Mouse (Mus musculus): ENCODE measurements around the gene Upf3b.
"Not testable (repeated sequence)": the region's sequence is repeated elsewhere in the genome, so short reads cannot be mapped to it uniquely, and the experiment has no call there.

The Upf3b gene

DNA sequence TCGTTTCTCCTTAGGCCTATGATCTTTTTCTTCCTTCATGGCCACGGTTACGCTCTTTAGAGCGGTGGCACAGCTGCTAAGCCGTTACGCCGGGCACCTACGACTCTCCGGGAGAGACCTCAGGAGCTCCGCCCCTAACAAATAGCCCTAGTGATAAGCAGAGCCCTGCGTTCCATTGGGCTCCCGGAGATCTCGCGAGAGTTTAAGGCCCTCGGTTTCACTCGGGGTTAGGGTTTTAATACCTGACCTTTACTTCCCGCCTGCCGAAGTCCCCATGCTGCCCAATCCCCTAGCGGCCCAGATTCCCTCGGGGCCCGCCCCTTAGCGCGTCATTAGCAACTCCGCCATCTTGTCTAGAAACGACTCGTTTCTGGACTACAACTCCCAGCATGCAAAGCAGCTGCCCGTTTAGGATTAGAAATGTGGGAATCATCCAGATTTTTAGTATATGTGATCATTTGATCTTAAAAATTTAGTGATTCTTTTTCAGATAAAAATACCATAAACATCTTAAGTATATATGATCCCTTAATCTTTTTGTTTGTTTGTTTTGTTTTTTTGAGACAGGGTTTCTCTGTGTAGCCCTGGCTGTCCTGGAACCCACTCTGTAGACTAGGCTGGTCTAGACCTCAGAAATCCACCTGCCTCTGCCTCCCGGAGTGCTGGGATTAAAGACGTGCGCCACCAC lies at the start of gene Upf3b:
Upf3b (minus strand) TSS at position 130 of the 688 bp plus-strand sequence.
- in situ Hi-C loops (cut with MboI, MseI), result no loop called here

DNA sequence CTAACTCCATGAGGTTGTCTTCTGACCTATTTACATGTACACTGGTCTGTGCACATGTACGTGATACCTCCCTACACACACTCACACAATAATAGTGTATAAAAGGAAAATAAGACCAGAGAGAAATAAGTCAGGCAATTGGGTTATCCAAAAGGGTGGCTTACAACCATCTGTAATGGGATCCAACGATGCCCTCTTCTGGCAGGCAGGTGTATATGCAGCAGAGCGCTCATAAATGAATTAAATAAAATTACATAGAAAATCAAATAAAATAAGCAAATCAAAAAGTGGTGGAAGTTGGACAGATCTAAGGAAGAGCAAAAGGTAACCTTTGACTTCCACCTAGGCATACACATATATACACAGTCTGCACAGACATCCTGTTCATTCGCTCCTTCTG lies 47.7 kb upstream of the Upf3b start:
- in situ Hi-C loops (cut with MboI, MseI), result no loop called here

DNA sequence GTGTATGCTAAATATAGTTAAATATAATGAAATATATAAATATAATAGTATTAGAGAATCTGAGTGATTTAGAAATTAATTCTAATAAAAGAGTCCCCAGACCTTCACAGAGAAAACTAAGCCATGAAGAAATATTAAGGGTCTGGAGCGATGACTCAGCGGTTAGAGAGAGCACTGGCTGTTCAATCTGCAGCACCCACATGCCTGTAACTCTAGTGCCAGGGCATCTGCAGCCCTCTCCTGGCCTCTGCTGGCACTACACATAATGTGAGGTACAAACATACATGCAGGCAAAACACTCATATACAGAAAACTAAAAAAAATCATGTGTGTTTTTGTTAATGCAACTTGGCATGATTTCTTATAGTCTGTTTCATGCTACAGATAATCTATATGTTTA lies 34.8 kb upstream of the Upf3b start:
- in situ Hi-C loops (cut with MboI, MseI), result no loop called here

DNA sequence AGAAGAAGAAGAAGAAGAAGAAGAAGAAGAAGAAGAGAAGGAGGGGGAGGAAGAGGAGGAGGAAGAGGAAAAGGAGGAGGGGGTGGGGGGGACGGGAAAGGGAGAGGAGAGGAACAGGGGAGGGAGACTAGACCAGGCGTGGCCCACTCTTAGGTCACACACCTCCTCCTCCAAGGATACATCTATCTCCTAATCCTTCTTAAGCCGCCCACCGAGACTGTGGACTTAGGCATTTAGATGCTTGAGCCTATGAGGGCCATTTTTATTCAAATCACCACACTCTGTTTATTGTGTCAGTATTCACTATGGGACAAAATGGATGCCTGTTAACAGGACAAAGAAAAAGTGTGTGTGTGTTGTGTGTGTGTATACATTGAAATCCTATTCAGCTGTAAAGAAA lies 34.4 kb upstream of the Upf3b start:
- in situ Hi-C loops (cut with MboI, MseI), result not testable (repeated sequence)

DNA sequence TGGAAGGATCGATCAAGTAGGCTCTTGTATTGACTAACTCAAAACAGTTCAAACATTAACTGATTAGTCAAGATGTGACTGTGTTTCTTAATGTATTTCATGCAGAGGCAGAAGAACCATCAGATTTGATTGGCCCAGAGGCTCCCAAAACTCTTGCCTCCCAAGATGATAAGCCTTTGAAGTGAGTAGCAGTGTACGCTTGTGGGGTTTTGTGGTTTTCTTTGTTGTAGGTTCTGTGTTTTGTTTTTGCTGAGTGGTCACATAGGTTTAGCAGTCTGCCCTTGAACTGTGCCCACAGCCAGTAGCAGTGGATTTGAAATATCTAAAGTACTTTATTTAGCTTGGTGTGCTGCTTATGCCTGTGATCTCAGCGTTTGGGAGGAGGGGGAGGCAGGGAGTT lies 31.6 kb upstream of the Upf3b start:
- in situ Hi-C loops (cut with MboI, MseI), result no loop called here

DNA sequence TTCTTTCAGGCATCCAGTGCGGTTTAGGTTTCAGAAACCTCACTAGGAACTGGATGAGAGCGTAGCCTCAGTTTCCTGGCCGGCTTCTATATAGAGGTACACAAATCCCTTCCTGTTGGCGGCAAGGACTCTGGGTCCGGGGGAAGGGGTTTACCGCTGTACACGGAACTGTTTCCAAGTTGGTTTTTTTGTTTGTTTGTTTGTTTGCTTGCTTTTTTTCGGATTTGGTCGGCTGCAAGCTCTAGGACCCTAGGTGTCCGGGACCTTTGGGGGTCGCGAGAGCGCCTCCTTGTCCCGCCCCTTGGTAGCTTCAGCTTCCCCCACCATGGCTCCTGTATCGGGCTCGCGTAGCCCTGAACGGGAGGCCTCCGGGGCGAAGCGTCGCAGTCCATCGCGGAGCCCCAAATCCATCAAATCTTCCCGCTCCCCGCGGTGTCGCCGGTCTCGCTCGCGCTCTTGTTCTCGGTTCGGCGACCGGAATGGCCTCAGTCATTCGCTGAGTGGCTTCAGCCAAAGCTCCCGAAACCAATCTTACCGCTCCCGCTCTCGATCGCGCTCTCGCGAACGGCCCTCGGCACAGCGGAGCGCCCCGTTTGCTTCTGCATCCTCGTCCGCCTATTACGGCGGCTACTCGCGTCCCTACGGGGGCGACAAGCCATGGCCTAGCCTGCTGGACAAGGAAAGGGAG lies 16.7 kb upstream of the Upf3b start, which contains the start of gene Nkap:
Nkap (plus strand) TSS at position 125 of the 688 bp plus-strand sequence.
- in situ Hi-C loops (cut with MboI, MseI), result no loop called here

DNA sequence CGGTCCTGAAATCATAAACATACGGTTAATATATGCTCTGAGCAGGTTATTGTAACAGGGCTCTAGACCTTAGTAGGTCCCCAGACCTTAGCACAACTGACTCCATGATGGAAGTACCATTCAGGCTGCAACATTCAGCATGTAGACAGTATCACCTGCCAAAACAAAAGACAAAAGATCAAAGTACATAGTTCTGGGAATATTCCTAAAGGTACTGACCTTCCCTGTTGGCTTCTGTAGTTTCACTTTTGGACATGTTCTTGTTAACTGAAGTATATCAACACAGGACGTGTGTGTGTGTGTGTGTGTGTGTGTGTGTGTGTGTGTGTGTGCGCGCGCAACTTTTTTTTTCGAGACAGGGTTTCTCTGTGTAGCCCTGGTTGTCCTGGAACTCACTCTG lies 15.4 kb upstream of the Upf3b start:
- in situ Hi-C loops (cut with MboI, MseI), result no loop called here

DNA sequence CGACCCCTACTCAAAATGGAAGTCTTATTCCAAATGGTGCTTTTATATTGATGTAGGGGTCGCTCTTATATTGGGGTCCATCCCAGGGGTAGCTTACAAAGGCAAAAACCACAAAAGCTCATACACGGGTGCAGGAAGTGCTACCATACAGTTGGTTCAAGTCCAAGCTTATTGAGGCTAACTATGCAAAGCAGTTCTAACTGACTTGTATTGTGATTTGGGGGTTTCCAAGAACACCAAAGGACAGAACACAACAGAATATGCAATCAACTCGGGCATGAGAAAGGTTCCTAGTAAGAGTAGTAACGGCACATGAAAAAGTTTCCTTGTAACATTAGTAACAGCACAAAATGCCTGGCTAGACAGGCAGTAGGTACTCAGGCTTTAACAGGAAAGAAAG lies 10.1 kb upstream of the Upf3b start:
- in situ Hi-C loops (cut with MboI, MseI), result no loop called here

DNA sequence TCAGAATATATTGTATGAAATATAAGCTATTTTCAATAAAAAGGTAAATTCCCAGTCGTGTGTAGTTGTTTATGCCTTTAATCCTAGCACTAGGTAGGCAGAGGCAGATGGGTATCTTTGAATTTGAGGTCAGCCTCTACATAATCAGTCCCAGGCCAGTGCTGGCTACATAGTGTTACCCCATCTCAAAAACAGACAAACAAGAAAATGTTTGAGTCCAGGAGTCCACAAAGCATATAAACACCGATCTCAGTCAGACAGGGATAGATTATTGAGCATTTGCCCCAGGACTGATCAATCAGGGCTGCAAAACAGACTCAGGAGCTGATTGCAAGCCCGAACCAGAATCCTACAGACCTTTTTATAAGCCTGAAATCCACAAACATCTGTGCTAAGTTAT lies 9.5 kb upstream of the Upf3b start:
- in situ Hi-C loops (cut with MboI, MseI), result no loop called here

DNA sequence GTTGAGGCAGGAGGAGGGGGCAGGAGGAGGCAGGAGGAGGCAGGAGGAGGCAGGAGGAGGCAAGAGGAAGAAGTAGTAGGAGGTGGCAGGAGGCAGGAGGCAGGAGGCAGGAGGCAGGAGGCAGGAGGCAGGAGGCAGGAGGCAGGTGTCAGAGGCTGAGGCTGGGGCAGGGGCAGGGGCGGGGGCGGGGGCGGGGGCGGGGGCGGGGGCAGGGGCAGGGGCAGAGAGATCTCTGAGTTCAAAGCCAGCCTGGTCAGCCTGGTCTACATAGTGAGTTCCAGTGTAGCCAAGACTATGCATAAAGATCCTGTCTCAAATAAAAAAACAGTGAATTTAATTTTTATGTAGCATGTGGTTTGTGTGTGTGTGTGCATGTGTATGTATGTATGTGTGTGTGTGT lies 7.0 kb upstream of the Upf3b start:
- in situ Hi-C loops (cut with MboI, MseI), result no loop called here

DNA sequence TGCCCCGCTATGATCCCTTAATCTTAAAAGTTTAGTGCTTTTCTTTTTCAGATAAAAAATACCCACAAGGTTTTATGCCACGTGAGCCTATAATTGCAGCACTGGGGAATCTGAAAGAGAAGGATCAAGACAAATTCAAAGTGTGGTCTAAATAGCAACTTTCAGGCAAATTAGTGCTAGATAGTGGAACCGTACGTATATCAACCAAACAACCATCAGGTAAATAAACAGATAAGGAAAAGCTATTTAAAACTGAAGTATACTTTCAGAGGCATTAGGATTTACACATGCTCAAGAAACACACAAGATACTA lies 715 bp upstream of the Upf3b start:
- in situ Hi-C loops (cut with MboI, MseI), result no loop called here

DNA sequence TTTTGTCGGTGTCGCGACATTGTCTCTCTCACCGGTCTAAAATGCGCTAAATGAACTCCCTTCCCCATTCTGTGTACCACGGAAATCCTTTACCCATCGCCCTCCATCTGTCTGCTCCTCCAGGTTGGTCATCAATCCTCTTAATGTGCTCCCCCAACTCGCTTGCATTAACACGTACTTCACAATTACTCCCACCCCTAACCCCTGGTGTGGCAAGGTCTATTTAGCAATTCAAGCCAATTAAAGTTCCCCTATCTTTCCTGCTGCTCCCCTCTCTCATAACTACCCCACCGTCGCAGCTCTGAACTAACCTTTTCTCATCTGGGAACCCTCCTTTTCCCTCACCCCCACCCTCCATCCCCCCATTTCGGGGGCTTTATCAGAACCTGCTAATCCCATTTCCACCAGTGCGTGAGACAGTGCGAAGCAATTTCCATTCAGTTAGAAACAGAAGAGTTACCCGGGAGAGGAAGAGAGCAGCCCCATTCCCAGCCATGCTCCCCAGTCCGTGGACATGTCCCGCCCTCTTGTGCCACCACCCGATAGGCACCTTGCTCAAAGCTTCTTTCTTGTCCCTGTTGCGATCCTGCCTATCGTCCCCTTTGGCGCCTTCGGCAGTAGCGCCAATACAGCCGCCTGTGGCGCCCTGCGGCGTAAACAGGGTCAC lies 463 bp downstream of the Upf3b start:
- in situ Hi-C loops (cut with MboI, MseI), result no loop called here

DNA sequence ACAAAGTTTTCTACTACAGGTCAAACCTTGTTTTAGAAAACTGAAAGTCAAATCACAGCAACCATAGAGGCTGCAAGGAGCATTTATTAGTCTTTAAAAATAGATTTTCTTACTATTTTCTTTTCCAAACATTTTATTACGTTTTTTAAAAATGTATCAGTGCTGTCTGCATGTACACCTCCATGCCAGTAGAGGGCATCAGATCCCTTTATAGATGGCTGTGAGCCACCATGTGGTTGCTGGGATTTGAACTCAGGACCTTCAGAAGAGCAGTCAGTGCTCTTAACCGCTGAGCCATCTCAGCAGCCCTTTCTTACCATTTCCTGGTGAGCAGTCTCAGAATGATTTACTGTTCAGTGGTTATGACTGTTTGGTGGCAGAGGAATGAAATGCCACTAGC lies 6.3 kb downstream of the Upf3b start:
- in situ Hi-C loops (cut with MboI, MseI), result no loop called here

DNA sequence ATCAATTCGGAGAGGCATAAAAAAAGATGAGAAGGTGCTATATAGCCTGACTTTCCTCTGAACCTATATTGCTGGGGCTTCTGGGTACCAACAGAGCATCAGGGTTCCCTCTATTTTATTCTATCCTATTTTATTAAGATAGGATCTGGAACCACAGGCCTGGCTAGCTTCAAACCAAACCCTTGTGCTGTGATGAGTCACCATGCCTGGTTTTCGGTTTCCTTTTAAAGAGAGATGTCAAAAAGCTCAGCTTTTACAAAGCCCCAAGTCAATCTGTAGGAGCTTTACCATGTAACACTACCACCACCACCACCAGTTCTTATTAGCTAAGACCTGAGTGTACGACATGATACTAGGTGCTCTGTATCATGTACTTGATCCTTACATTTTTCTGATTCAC lies 11.4 kb downstream of the Upf3b start:
- in situ Hi-C loops (cut with MboI, MseI), result loop anchor here (10.0 kb wide), 1 partner anchor 556 kb away; the partner anchor contains the start of gene Rhox4g

DNA sequence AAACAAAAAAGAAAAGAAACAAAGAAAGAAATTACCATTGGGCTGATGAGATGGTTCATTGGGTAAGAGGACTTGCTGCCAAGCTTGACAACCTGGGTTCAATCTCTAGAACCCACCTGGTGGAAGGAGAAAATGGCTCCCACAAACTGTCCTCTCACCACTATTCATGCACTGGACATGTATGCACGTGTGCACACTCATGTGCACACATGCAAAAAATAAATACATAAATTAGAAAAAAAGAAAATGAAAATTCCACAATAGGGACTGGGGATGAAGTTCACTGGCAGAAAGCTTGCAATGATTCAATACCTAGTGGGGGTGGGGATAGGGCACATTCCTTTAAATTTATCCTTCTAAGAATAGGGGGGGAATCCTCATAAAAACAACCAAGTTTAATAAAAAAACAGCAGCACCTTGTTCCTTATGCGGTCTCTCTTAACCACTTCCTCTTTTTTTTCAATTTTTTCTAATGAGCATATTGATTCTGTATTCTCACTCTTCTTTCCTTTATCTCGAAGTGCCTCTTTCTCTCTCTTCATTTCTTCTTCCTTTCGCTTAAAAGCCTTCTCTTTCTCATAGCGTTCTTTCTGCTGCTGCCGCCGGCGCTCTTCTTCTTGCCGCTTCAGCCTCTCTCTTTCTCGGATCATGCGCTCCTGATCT lies 14.9 kb downstream of the Upf3b start:
- in situ Hi-C loops (cut with MboI, MseI), result loop anchor here (10.0 kb wide), 1 partner anchor 560 kb away; the partner anchor contains the start of gene Rhox4g

DNA sequence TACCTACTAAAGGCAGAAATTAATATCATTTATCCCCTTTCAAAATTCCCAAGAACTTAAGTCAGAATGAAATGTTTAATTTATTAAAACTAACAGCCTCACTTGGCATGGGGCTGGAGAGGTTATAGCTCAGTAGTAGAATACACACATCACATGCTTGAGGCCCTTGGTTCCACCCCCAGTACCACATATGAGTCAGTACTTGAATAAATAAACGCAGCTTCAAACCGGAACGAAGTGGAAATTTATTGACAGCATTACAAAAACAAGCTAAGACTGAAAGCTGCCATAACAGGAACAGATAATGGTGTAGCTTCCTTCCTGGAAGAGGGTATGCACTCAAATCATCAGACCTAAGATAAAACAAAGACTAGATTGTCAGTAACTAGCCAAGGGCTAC lies 18.7 kb downstream of the Upf3b start:
- in situ Hi-C loops (cut with MboI, MseI), result loop anchor here (10.0 kb wide), 1 partner anchor 563 kb away; the partner anchor contains the start of gene Rhox4g

DNA sequence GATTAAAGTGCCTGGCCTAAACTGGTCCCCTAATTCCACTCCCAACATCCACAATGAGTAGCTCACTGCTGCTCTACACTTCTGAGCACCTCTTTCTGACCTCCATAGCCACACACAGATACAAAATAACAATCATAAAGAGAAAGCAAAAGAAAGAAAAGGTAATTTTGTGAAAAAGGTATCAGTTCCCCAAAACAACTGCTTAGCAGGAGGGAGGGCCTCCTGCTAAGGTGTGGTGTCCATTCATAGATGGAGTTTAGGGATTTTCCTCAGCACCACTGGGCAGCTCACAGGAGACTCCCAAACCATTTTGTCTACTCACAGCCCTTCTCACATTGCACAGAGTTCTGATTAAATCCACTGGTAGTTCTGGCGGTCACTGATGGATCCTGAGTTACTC lies 21.3 kb downstream of the Upf3b start:
- in situ Hi-C loops (cut with MboI, MseI), result no loop called here

DNA sequence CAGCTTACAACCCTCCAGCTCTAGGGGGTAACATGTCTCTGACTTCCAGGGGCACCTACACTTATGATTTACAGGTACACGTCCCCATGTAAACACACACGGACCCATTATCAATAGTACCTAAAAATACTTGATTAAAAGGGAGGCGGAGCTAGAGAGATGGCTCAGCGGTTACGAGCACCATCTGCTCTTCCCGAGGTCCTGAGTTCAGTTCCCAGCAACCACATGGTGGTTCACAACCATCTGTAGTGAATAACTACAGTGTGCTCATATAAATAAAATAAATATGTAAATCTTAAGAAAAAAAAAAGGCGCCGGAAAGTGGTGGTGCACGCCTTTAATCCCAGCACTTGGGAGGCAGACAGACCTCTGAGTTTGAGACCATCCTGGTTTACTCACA lies 24.5 kb downstream of the Upf3b start:
- in situ Hi-C loops (cut with MboI, MseI), result no loop called here

DNA sequence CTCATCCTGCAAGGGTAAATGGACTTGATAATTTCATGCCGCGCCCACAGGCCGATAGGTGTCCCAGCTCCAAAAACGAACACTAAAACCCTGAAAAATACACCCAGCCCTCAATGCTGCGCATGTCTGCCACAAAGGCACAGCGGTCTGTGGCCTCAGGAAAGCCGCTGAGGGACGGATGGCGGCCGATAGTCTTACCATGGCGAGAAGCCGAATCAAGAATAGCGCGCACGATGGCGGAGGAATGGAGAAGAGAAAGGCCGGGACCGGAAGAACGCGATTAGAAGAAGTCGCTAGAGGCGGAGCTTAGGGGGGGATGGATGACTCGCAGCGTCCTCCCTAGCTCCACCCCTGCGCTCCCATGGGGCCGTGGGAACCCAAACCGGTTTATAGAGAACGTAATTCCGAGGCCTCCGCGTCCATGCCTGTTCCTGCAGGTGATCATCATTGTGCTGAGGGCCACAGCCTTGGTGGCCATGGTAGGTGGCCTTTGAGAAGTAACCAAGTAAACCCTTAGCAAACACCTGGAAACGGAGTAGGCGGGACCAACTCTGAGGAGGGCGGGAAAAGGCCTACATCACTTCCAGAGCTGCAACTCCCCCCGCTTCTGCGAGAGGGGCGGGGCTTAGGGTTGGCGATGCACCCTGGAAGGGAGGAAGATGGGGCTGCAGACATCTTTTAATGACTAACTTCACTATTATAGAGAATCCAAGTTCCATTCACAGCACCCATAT lies 25.0 kb downstream of the Upf3b start, which contains the start of gene Rpl39:
Rpl39 (minus strand) TSS at position 476 of the 734 bp plus-strand sequence.
- in situ Hi-C loops (cut with MboI, MseI), result no loop called here

DNA sequence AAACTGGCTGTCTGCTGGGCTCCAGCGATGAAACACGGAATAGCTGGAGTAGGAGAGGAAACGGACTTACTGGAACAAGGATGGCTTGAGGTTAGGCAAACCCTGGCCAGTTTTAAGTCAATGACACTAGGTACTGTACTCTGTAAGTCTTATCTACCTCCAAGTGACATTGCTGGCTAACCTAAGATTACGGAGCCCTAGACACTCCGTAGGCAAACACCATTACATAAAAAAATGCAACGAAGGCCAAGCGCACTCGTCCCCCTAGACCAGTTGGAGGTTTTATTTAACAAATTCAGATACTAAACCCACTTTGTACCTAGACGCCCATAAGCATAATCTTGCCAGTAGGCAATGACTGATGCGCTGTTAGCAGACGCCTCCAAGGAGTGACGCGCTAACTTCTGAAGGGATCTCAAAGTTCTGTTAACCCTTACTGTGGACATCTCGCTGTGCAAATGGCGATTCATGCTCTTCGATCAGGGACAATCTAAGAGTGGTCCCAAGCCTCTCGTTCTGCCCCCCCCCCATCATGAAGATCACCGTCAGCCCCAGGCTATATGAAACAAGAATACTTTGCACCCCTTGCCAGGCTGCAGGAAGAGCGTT lies 25.7 kb downstream of the Upf3b start:
- in situ Hi-C loops (cut with MboI, MseI), result no loop called here

DNA sequence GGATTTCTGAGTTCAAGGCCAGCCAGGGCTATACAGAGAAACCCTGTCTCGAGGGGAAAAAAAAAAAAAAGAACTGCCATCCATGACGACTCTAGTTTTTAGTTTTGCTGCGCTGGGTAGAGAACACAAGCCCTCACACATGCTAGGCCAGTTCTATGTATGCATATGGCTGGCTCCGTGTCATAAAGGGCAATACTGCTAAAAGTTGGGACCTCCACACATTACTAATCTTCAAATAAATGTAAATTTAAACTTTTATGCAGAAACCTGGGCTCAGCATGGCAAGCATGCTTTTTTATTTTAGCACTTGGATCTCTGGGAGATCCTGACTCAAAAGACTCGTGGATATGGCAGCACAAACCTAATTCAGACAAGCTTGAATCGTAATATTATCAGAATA lies 28.9 kb downstream of the Upf3b start:
- in situ Hi-C loops (cut with MboI, MseI), result no loop called here

Measured in regulatory T cell (primary cell).